Mouse (Mus musculus) heart, adult 18-20 months (tissue): ENCODE data around the gene Lca5. TPM values are rescaled to one million over a fixed set of nuclear protein-coding genes. Genes with fewer than 3 reads are reported as not detected.
A peak's percentile ranks its signal among the peaks of the same experiment; 100 is the strongest.

ENCODE experiments used
- DNase-seq, 2 experiments: peaks; one replicate each; pipeline ENCODE4 v3.0.0; 2021 to 2022; ENCODE audit warnings: mixed read lengths in 1 of 2
- long read RNA-seq, 2 experiments: library from polyadenylated mRNA; stranded (forward); transcript quantifications; one replicate each; pipeline ENCODE4 v2.0.0; 2021
- total RNA-seq, 2 experiments: library from RNA; stranded (reverse); gene quantifications; 2 replicates each; pipeline ENCODE4 v1.2.3; 2021

The Lca5 gene
- 1 to 10 TPM; 2.0 to 2.7 TPM for total RNA-seq
- long read RNA-seq, experiment 1 = 0 reads
- long read RNA-seq, experiment 2 = 0 reads

GRCm38 (mm10) chr9:83440392-83441357 is at the start of gene Lca5:
Lca5 (minus strand) TSS chr9:83441127.
- DNase-seq = peak; percentile 96 to 97

- DNase-seq = peak in 1 of 2 experiments; percentile 26
These were observed 47.7 kb upstream of the Lca5 start for GRCm38 (mm10) chr9:83488491-83489210.

- DNase-seq = no peak
These were observed 47.0 kb upstream of the Lca5 start for GRCm38 (mm10) chr9:83487771-83488470.

- DNase-seq = no peak
These were observed 45.0 kb upstream of the Lca5 start for GRCm38 (mm10) chr9:83485966-83486365.

- no peak for DNase-seq
These were observed 44.4 kb upstream of the Lca5 start for GRCm38 (mm10) chr9:83485357-83485756.

GRCm38 (mm10) chr9:83483419-83483818 is 42.5 kb upstream of the Lca5 start:
- DNase-seq = no peak

GRCm38 (mm10) chr9:83482176-83482949 is 41.4 kb upstream of the Lca5 start:
- DNase-seq = no peak

GRCm38 (mm10) chr9:83469871-83470270 is 28.9 kb upstream of the Lca5 start:
- DNase-seq = no peak

- peak; percentile 78 to 81 for DNase-seq
These were observed 6.8 kb upstream of the Lca5 start for GRCm38 (mm10) chr9:83447771-83448170.

- DNase-seq = peak; percentile 3 to 31
These were observed 6.2 kb upstream of the Lca5 start for GRCm38 (mm10) chr9:83447176-83447575.

GRCm38 (mm10) chr9:83437621-83438020 is 3.3 kb downstream of the Lca5 start:
- DNase-seq = no peak

- no peak for DNase-seq
These were observed 6.4 kb downstream of the Lca5 start for GRCm38 (mm10) chr9:83434489-83434888.

GRCm38 (mm10) chr9:83433661-83434060 is 7.3 kb downstream of the Lca5 start:
- DNase-seq = peak in 1 of 2 experiments; percentile 4

GRCm38 (mm10) chr9:83427926-83428325 is 13.0 kb downstream of the Lca5 start:
- no peak for DNase-seq

GRCm38 (mm10) chr9:83418965-83419364 is 22.0 kb downstream of the Lca5 start:
- no peak for DNase-seq

- DNase-seq = no peak
These were observed 27.9 kb downstream of the Lca5 start for GRCm38 (mm10) chr9:83413046-83413445.

GRCm38 (mm10) chr9:83405150-83405549 is 35.8 kb downstream of the Lca5 start:
- no peak for DNase-seq

- no peak for DNase-seq
These were observed 40.1 kb downstream of the Lca5 start for GRCm38 (mm10) chr9:83400783-83401182.

GRCm38 (mm10) chr9:83399414-83399813 is 41.5 kb downstream of the Lca5 start:
- no peak for DNase-seq

- no peak for DNase-seq
These were observed 42.7 kb downstream of the Lca5 start for GRCm38 (mm10) chr9:83398260-83398659.

- no peak for DNase-seq
These were observed 45.5 kb downstream of the Lca5 start for GRCm38 (mm10) chr9:83395456-83395855.

- no peak for DNase-seq
These were observed 48.9 kb downstream of the Lca5 start for GRCm38 (mm10) chr9:83391996-83392395.
